Mouse (Mus musculus) thymus, adult 2 months (tissue): ENCODE measurements at regions not wholly inside any gene's neighbourhood (a gene's known extent, or its start where the extent isn't known, plus 50 kb on each side); places are given as distances from the start of the nearest gene placed in this dataset.

Experiments used
- DNase-seq: peaks from one replicate; pipeline ENCODE4 v3.0.0; 2021
- H3K27ac ChIP-seq: fragments of 200-500 bp; 2 replicates; pipeline ENCODE4 v1.5.1; 2012; ENCODE audit warnings: low read length, control low read depth; ENCODE audit not compliant: control insufficient read depth, insufficient read depth
- H3K27me3 ChIP-seq: fragments of 200-500 bp; 2 replicates; pipeline ENCODE4 v1.6.1; 2012; ENCODE audit warnings: mild to moderate bottlenecking, low read length, moderate library complexity, mixed read lengths; ENCODE audit not compliant: control insufficient read depth, insufficient read depth
- H3K36me3 ChIP-seq: fragments of 200-500 bp; 2 replicates; pipeline ENCODE4 v1.6.1; 2012; ENCODE audit warnings: mild to moderate bottlenecking, low read length, moderate library complexity; ENCODE audit not compliant: control insufficient read depth, insufficient read depth
- H3K4me1 ChIP-seq: fragments of 200-500 bp; replicated peaks from 2 replicates; pipeline ENCODE4 v1.6.1; 2012; ENCODE audit warnings: low read length; ENCODE audit not compliant: control insufficient read depth, insufficient read depth
- H3K4me3 ChIP-seq: fragments of 200-500 bp; 2 replicates; pipeline ENCODE4 v1.5.1; 2012; ENCODE audit warnings: mild to moderate bottlenecking, low read length, control low read depth, moderate library complexity; ENCODE audit not compliant: control insufficient read depth, insufficient read depth
- CTCF ChIP-seq: fragments of 200-500 bp; IDR thresholded peaks from 2 replicates; pipeline ENCODE4 v1.5.1; 2012; ENCODE audit warnings: mild to moderate bottlenecking, control low read depth, low read length, moderate library complexity, borderline replicate concordance; ENCODE audit not compliant: control insufficient read depth, poor library complexity, insufficient read depth; ENCODE audit errors: extremely low read depth
- POLR2A ChIP-seq: fragments of 200-500 bp; IDR thresholded peaks from 2 replicates; pipeline ENCODE4 v1.6.1; 2012; ENCODE audit warnings: mild to moderate bottlenecking, low read length, control low read depth, moderate library complexity; ENCODE audit not compliant: control insufficient read depth, poor library complexity, insufficient read depth; ENCODE audit errors: extremely low read depth
- WGBS: fragments of 180-500 bp; shearing (Covaris S2); methylation state at CpG from one replicate; pipeline ENCODE4 v1.1.7; 2018; 5-methylcytosine and 5-hydroxymethylcytosine counted together

DNA sequence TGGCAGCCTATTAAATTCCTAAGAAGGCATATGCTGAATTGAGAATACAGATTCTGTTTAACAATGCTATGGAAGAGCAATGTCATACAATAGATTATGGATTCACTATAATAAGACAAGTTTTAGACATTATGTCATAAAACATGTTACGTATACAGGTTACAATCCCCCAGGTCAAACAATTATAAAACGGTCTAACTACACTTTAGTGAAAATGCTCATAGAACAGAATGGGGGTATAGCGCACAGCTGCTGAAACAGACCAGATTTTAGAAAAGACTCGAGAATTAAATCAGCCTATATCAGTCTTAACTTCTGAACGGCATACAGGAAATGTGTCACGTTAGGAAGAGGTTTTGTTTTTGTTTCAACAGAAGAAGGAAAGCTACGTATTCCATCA, 660.5 kb upstream of the Sel1l start:
- H3K4me3 ChIP-seq: no peak overlapping the region
- no peak overlapping the region for H3K27ac ChIP-seq
- H3K27me3 ChIP-seq: no peaks in the 10 kb centered on the region
- no peaks in the 10 kb centered on the region for H3K36me3 ChIP-seq
- DNase-seq: no peak
- 74% methylated on average over 7 of the region's 7 CpGs for WGBS
- H3K4me1 ChIP-seq: no peaks in the 10 kb centered on the region
- TF ChIP-seq POLR2A (no peak), CTCF (no peak)

DNA sequence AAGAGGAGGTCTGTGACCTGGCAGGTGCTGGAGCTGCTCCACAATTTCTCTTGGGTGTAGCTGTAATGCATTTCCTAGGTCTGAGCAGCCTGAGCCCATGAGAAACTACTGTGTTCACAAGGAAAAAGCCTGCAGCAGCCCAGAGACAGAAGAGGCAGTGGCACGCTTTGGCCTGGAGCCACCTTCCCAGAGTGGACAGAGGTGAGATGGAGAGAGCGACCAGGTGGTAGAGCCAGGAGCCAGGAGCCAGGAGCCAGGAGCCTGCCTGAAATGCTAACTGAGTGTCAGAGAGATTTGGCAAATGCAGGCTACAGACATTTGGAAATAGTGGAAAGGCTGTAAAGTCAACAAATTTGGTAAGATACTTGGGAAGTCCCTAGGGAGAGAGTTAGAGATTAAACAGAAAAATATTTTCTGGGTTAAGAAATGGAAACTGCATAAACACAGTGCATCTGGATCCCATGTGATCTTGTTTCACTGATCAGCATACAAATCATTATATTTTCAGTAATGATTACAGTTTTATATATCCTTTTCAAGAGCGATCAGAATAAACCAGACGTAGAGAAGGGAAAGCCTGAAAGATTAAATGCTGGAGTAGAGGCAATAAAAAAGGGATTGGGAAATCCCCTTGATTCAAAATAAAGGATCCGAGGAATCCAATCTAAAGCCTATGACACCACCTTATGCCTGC, 660.0 kb upstream of the Sel1l start:
- TF ChIP-seq CTCF (no peak), POLR2A (no peak)
- no peaks in the 10 kb centered on the region for H3K27me3 ChIP-seq
- H3K4me3 ChIP-seq: no peak overlapping the region
- no peaks in the 10 kb centered on the region for H3K4me1 ChIP-seq
- no peak for DNase-seq
- H3K27ac ChIP-seq: no peak overlapping the region
- no peaks in the 10 kb centered on the region for H3K36me3 ChIP-seq
- WGBS: 91% methylated on average over 5 of the region's 5 CpGs

DNA sequence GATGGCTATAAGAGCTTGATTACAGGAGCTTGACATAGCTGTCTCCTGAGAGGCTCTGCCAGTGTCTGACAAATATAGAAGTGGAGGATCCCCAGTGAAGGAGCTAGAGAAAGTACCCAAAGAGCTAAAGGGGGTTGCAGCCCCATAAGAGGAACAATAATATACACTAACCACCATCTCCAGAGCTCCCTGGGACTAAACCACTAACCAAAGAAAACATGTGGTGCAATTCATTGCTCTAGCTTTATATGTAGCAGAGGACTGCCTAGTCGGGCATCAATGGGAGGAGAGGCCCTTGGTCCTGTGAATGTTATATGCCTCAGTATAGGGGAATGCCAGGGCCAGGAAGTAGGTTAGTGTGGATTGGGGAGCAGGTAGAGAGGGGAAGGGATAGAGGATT, 635.0 kb upstream of the Sel1l start:
- no peak overlapping the region for H3K27ac ChIP-seq
- DNase-seq: no peak
- H3K4me1 ChIP-seq: no peaks in the 10 kb centered on the region
- H3K4me3 ChIP-seq: no peak overlapping the region
- TF ChIP-seq POLR2A (no peak), CTCF (no peak)
- H3K27me3 ChIP-seq: no peaks in the 10 kb centered on the region
- no peaks in the 10 kb centered on the region for H3K36me3 ChIP-seq
- WGBS: 40% methylated on average over 1 of the region's 1 CpGs

DNA sequence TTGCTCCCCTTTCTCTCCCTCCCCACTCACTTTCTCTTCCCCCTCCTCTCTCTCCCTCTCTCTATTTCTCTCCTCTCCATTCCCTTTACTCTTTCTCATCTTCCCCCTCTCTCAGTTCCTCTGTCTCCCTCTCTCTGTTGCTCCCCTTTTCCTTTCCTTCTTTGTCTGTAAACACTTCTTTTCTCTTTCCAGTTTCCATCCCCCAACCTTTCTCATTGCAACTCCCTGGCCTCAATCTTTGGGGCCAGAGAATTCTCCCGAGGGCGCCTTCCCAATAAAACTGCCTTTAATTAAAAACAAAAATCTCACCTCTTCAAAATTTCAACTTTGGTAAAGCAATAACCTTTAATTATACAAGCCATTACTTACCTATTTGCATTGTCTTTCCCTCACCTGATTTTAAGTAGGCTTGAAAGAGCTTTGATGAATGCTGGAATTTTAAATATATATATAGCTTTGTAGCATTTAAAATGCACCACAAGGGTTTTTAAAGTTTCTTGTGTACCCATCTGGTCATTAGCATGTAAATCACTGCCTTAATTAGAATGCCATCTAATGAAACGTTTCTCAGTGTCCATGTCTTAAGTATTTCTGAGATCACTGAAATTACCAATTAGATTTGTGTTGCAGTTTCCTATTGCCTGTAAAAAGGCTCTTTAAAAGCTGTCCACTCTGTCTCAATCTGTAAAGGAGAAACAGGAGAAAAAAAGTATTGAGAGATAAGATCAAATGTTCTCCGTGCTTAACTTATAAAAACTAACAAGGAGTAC, 625.5 kb upstream of the Sel1l start:
- WGBS: 77% methylated on average over 4 of the region's 4 CpGs
- no peak overlapping the region for H3K27ac ChIP-seq
- TF ChIP-seq POLR2A: no peak
- no peak for TF ChIP-seq CTCF
- no peak overlapping the region for H3K4me3 ChIP-seq
- no peaks in the 10 kb centered on the region for H3K4me1 ChIP-seq
- no peak for DNase-seq
- H3K36me3 ChIP-seq: no peaks in the 10 kb centered on the region
- no peaks in the 10 kb centered on the region for H3K27me3 ChIP-seq

DNA sequence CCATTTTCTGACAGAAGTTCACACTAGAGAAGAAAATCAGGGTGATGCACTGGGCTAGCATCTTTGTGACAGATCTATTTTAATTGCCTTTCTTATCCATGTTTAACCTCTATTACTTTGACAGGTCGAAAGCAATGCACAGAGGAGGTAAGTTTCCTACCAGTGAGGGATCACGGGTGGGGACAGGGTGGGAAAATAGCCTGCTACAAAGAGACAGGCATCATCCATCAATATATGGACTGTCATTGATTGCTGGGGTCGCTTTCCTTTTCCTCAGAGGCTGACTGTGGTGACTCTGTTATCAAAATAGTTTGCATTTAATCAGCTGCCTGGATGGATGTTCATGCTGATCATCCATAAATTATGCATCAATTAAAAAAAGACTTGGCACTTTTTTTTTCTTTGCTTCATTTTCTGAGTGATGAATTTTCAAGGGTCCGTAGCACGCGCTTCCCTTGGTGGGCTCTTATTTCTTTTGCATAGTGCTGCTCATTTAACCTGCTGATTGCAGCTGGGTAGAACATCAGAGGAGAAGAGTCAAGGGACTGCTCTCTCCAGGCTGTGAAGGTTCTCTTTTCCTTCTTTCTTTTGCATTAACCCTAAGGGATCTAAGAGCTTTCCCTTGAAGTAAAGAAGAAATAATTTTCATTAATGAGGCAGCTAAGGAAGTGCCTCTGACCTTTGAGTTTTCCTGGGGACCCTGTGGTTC, 602.3 kb upstream of the Sel1l start:
- no peaks in the 10 kb centered on the region for H3K4me1 ChIP-seq
- 92% methylated on average over 6 of the region's 6 CpGs for WGBS
- DNase-seq: no peak
- H3K27me3 ChIP-seq: no peaks in the 10 kb centered on the region
- H3K36me3 ChIP-seq: no peaks in the 10 kb centered on the region
- TF ChIP-seq POLR2A (no peak), CTCF (no peak)
- no peak overlapping the region for H3K4me3 ChIP-seq
- no peak overlapping the region for H3K27ac ChIP-seq

DNA sequence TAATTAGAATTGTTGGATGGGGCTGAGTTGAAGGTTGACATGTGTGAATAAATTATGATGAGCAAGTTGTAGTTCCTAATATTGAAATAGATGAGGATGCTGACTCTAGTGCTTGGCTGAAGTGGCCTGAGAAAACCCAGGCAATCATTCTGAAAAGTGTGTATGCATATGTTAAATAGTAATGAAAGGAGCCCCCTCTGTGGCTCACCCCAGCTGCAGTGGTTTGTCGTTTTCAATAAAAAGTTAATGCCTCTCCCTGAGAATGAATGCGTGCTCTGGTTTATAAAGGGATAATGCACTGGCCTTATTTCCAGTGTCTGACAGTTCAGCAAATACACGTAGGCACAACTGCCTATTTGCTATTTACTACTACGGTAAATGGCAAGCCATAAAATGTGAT, 569.5 kb upstream of the Sel1l start:
- DNase-seq: no peak
- Histone ChIP-seq H3K36me3 (no peaks in the 10 kb centered on the region), H3K27ac (no peak overlapping the region), H3K4me3 (no peak overlapping the region), H3K4me1 (no peaks in the 10 kb centered on the region), H3K27me3 (no peaks in the 10 kb centered on the region)
- 91% methylated on average over 4 of the region's 4 CpGs for WGBS
- TF ChIP-seq CTCF (no peak), POLR2A (no peak)

DNA sequence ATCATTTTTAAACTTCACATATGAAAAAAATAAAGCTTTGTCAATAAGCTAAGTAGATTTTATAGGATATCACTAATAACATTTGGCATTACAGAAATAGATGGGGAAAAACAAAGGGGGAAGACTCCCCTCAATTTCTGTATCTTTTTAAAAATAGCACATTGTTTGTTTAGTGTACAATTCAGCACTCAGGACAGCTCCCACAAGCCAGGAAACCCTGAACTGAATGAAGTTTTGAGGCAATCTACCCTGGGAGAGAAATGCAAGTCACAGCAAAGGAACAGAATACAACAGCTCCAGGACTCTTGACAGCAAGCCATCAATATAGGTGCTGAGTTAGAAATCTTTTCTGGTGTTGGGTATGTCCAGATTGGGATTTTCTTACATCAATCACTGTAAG, 556.5 kb upstream of the Sel1l start:
- Histone ChIP-seq H3K4me3 (no peak overlapping the region), H3K36me3 (no peaks in the 10 kb centered on the region), H3K27me3 (no peaks in the 10 kb centered on the region), H3K4me1 (no peaks in the 10 kb centered on the region), H3K27ac (no peak overlapping the region)
- DNase-seq: no peak
- TF ChIP-seq POLR2A: no peak
- no peak for TF ChIP-seq CTCF
